Mouse (Mus musculus) large intestine, adult 2 months (tissue): Measurements from ENCODE around the gene Zfp142. TPM values are rescaled to one million over a fixed set of nuclear protein-coding genes. Genes with fewer than 3 reads are reported as not detected.

Experiments
- DNase-seq: peaks from one replicate; pipeline ENCODE4 v3.0.0-alpha.2; 2012; ENCODE audit warnings: low read depth, low spot score
- WGBS: fragments of 180-500 bp; shearing (Covaris S2); methylation state at CpG from one replicate; pipeline ENCODE4 v1.1.7; 2018; 5-methylcytosine and 5-hydroxymethylcytosine counted together
- polyA plus RNA-seq: library from polyadenylated mRNA; depleted of rRNA; stranded (reverse); fragments of >200 nt; gene quantifications from 2 replicates; pipeline ENCODE4 v1.2.3, GENCODE M21; 2012; rRNA removed

Gene Zfp142
- polyA plus RNA-seq, 1 experiment, result 5.3 TPM

DNA sequence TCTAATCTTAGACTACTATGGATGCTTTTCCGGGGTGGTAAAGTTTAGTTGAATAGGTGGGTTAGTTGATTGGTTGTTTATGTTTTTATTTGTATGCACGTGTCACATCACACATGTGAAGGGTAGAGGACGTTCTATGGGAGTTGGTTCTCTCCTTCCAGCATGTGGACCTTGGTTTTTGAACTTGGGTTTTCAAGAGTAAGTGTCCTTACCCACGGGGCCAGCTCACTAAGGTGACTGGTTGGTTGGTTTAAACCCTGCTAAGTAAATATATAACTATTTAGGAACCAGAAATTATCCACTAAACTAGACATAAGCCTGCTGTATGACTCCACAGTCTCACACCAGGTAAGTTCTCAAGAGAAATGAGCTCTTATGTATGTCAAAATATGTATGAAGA is 63.3 kb downstream of the Zfp142 start:
- DNase-seq, result no peak
- WGBS, result 87% methylated on average over 4 of the region's 4 CpGs

GRCm38 (mm10) chr1:74519875-74520274 is 68.2 kb downstream of the Zfp142 start:
- DNase-seq, result no peak

Other genes starting within 250 kb of the Zfp142 start
- 0.24 and 0.29 TPM in 2 replicates for gene Catip, start 226.1 kb downstream of the Zfp142 start, polyA plus RNA-seq
- gene Slc11a1, start 213.1 kb downstream of the Zfp142 start, polyA plus RNA-seq, result 16.0 and 20.0 TPM in 2 replicates
- 114 and 132 TPM in 2 replicates for gene Ctdsp1, start 196.7 kb downstream of the Zfp142 start, polyA plus RNA-seq
- gene Vil1, start 178.9 kb downstream of the Zfp142 start, polyA plus RNA-seq, result 464 and 1,049 TPM in 2 replicates
- gene Cnot9, start 82.2 kb downstream of the Zfp142 start, polyA plus RNA-seq, result 25.5 and 35.7 TPM in 2 replicates
- 0.11 TPM in 2 replicates for gene Plcd4, start 45.4 kb downstream of the Zfp142 start, polyA plus RNA-seq
- gene Usp37, start 44.0 kb downstream of the Zfp142 start, polyA plus RNA-seq, result 2.6 and 4.0 TPM in 2 replicates
- 16.3 and 18.5 TPM in 2 replicates for gene Bcs1l, start within 50 bp of the Zfp142 start, polyA plus RNA-seq
- gene Rnf25, start 13.2 kb upstream of the Zfp142 start, polyA plus RNA-seq, result 40.2 and 52.1 TPM in 2 replicates
- gene Stk36, start 13.2 kb upstream of the Zfp142 start, polyA plus RNA-seq, result 0.61 and 0.63 TPM in 2 replicates
- 9.1 and 14.3 TPM in 2 replicates for gene Ttll4, start 73.5 kb upstream of the Zfp142 start, polyA plus RNA-seq
- gene Cyp27a1, start 125.3 kb upstream of the Zfp142 start, polyA plus RNA-seq, result 17.2 and 32.6 TPM in 2 replicates
- 0.10 and 0.45 TPM in 2 replicates for gene Prkag3, start 161.0 kb upstream of the Zfp142 start, polyA plus RNA-seq
- 1.2 and 3.4 TPM in 2 replicates for gene Wnt6, start 183.6 kb upstream of the Zfp142 start, polyA plus RNA-seq
- 0.04 and 0.25 TPM in 2 replicates for gene Wnt10a, start 203.3 kb upstream of the Zfp142 start, polyA plus RNA-seq